Mouse (Mus musculus) ES-Bruce4 (cell line): Measurements from ENCODE around the gene Lamc1.

Source experiments
- CTCF ChIP-seq: IDR thresholded peaks from one replicate; pipeline ENCODE4 v1.8.1; 2011; ENCODE audit warnings: low read depth, low read length
- EP300 ChIP-seq: IDR thresholded peaks from 2 replicates; pipeline ENCODE4 v1.6.1; 2011; ENCODE audit warnings: low read depth, low read length; ENCODE audit not compliant: insufficient read depth
- POLR2A ChIP-seq: IDR thresholded peaks from one replicate; pipeline ENCODE4 v1.8.1; 2011; ENCODE audit warnings: low read length; ENCODE audit not compliant: insufficient read depth

GRCm38 (mm10) chr1:153174801-153175200 is 157.8 kb downstream of the Lamc1 start:
- TF ChIP-seq POLR2A = no peak
- no peak for TF ChIP-seq EP300
- no peak for TF ChIP-seq CTCF
